Mouse (Mus musculus) hindbrain, embryonic 10.5 days (tissue): Measurements from ENCODE around the gene Pla2g5. TPM values are rescaled to one million over a fixed set of nuclear protein-coding genes. Genes with fewer than 3 reads are reported as not detected.
"Not testable (repeated sequence)": the region's sequence is repeated elsewhere in the genome, so short reads cannot be mapped to it uniquely, and the experiment has no call there.

Experiments used
- DNase-seq: peaks from one replicate; pipeline ENCODE4 v3.0.0-alpha.2; 2017; ENCODE audit warnings: low spot score
- H3K27ac ChIP-seq: fragments of 300-500 bp; sonication (generic); 2 replicates; pipeline ENCODE4 v1.5.1; 2016; ENCODE audit warnings: mild to moderate bottlenecking, moderate library complexity
- H3K27me3 ChIP-seq: fragments of 300-500 bp; sonication (generic); 2 replicates; pipeline ENCODE4 v1.6.1; 2016; ENCODE audit warnings: mild to moderate bottlenecking; ENCODE audit not compliant: poor library complexity, insufficient read depth, severe bottlenecking
- H3K36me3 ChIP-seq: fragments of 300-500 bp; sonication (generic); 2 replicates; pipeline ENCODE4 v1.6.1; 2016; ENCODE audit warnings: mild to moderate bottlenecking, moderate library complexity
- H3K4me1 ChIP-seq: fragments of 300-500 bp; sonication (generic); replicated peaks from 2 replicates; pipeline ENCODE4 v1.6.1; 2016; ENCODE audit warnings: mild to moderate bottlenecking
- H3K4me3 ChIP-seq: fragments of 300-500 bp; sonication (generic); 2 replicates; pipeline ENCODE4 v1.5.1; 2016; ENCODE audit warnings: mild to moderate bottlenecking, moderate library complexity
- H3K9me3 ChIP-seq: fragments of 300-500 bp; sonication (generic); 2 replicates; pipeline ENCODE4 v1.6.1; 2016; ENCODE audit warnings: mild to moderate bottlenecking, moderate library complexity
- WGBS: fragments of 180-500 bp; shearing (Covaris S2); methylation state at CpG from one replicate; pipeline ENCODE4 v1.1.7; 2016; 5-methylcytosine and 5-hydroxymethylcytosine counted together
- polyA plus RNA-seq: library from polyadenylated mRNA; unstranded; fragments of >200 nt; fragmentation: Nextera tagmentation; extraction: Ambion mirVana; gene quantifications from 2 replicates; pipeline ENCODE4 v1.2.1, GENCODE M21; 2016

The Pla2g5 gene
- polyA plus RNA-seq, result 0.19 TPM in 1 of 2 replicates, not detected in the other

- Histone ChIP-seq H3K4me3 (no peak within 1 kb of the TSS), H3K36me3 (no peaks in the 10 kb centered on the region), H3K27ac (no peak within 1 kb of the TSS), H3K4me1 (peaks cover 24% of the 10 kb centered on the region; the same call in 1 of the 2 replicates), H3K27me3 (no peaks in the 10 kb centered on the region; the same call in 1 of the 2 replicates), H3K9me3 (no peaks in the 10 kb centered on the region)
- DNase-seq, result no peak
- 73% methylated on average over 10 of the region's 10 CpGs for WGBS
Observed at GRCm38 (mm10) chr4:138863344-138863998, at the start of gene Pla2g5. Gene Pla2g5 (minus strand): TSS chr4:138863482.

- Histone ChIP-seq H3K36me3 (peaks cover 85% of the 10 kb centered on the region), H3K27me3 (no peaks in the 10 kb centered on the region), H3K4me3 (no peak overlapping the region), H3K9me3 (no peaks in the 10 kb centered on the region), H3K4me1 (no peaks in the 10 kb centered on the region), H3K27ac (no peak overlapping the region)
- DNase-seq, result no peak
- 95% methylated on average over 18 of the region's 18 CpGs for whole genome bisulfite sequencing
Observed at GRCm38 (mm10) chr4:138905624-138906337, 42.5 kb upstream of the Pla2g5 start.

- H3K36me3 ChIP-seq, result peaks cover 98% of the 10 kb centered on the region
- H3K9me3 ChIP-seq, result no peaks in the 10 kb centered on the region
- DNase-seq, result no peak
- H3K27me3 ChIP-seq, result no peaks in the 10 kb centered on the region
- no peaks in the 10 kb centered on the region for H3K4me1 ChIP-seq
- no peak overlapping the region for H3K27ac ChIP-seq
- 86% methylated on average over 7 of the region's 7 CpGs for WGBS
- no peak overlapping the region for H3K4me3 ChIP-seq
Observed at GRCm38 (mm10) chr4:138899361-138899760, 36.1 kb upstream of the Pla2g5 start.

- not testable (repeated sequence) for H3K27me3 ChIP-seq, DNase-seq, H3K4me3 ChIP-seq, H3K27ac ChIP-seq, H3K4me1 ChIP-seq, H3K9me3 ChIP-seq
- WGBS, result 89% methylated on average over 11 of the region's 11 CpGs
- H3K36me3 ChIP-seq, result peaks cover 75% of the 10 kb centered on the region
Observed at GRCm38 (mm10) chr4:138893789-138894188, 30.5 kb upstream of the Pla2g5 start.

GRCm38 (mm10) chr4:138892655-138893054, 29.4 kb upstream of the Pla2g5 start:
- 78% methylated on average over 6 of the region's 6 CpGs for WGBS
- no peak overlapping the region for H3K27ac ChIP-seq
- peaks cover 12% of the 10 kb centered on the region; the same call in 1 of the 2 replicates for H3K4me1 ChIP-seq
- peaks cover 64% of the 10 kb centered on the region for H3K36me3 ChIP-seq
- H3K4me3 ChIP-seq, result no peak overlapping the region
- H3K27me3 ChIP-seq, result no peaks in the 10 kb centered on the region
- DNase-seq, result no peak
- no peaks in the 10 kb centered on the region for H3K9me3 ChIP-seq

- 80% methylated on average over 8 of the region's 8 CpGs for WGBS
- peak overlapping the region; percentile 23; the same call in 1 of the 2 replicates for H3K27ac ChIP-seq
Observed at GRCm38 (mm10) chr4:138889635-138890034, 26.4 kb upstream of the Pla2g5 start.

GRCm38 (mm10) chr4:138889165-138889564, 25.9 kb upstream of the Pla2g5 start:
- peaks cover 30% of the 10 kb centered on the region for H3K36me3 ChIP-seq
- H3K27me3 ChIP-seq, result no peaks in the 10 kb centered on the region
- H3K27ac ChIP-seq, result peak overlapping the region; percentile 23; the same call in 1 of the 2 replicates
- H3K4me3 ChIP-seq, result no peak overlapping the region
- H3K4me1 ChIP-seq, result peaks cover 12% of the 10 kb centered on the region; the same call in 1 of the 2 replicates
- H3K9me3 ChIP-seq, result no peaks in the 10 kb centered on the region
- WGBS, result 66% methylated on average over 7 of the region's 7 CpGs
- no peak for DNase-seq

More at GRCm38 (mm10) chr4:138889635-138890034, 26.4 kb upstream of the Pla2g5 start:
- peaks cover 34% of the 10 kb centered on the region for H3K36me3 ChIP-seq
- H3K4me3 ChIP-seq, result no peak overlapping the region
- DNase-seq, result no peak
- H3K4me1 ChIP-seq, result peaks cover 12% of the 10 kb centered on the region; the same call in 1 of the 2 replicates
- H3K27me3 ChIP-seq, result no peaks in the 10 kb centered on the region
- H3K9me3 ChIP-seq, result no peaks in the 10 kb centered on the region

- Histone ChIP-seq H3K4me3 (no peak overlapping the region), H3K27ac (no peak overlapping the region), H3K9me3 (no peaks in the 10 kb centered on the region), H3K27me3 (peaks cover 38% of the 10 kb centered on the region), H3K36me3 (no peaks in the 10 kb centered on the region), H3K4me1 (peaks cover 25% of the 10 kb centered on the region)
- DNase-seq, result peak; percentile 82
- 19% methylated on average over 6 of the region's 6 CpGs for WGBS
Observed at GRCm38 (mm10) chr4:138884261-138884660, 21.0 kb upstream of the Pla2g5 start.

GRCm38 (mm10) chr4:138882179-138882578, 18.9 kb upstream of the Pla2g5 start:
- Histone ChIP-seq H3K9me3 (no peaks in the 10 kb centered on the region), H3K27ac (peak overlapping the region; percentile 64), H3K36me3 (no peaks in the 10 kb centered on the region), H3K27me3 (peaks cover 38% of the 10 kb centered on the region), H3K4me1 (peaks cover 34% of the 10 kb centered on the region), H3K4me3 (peak overlapping the region; percentile 33; the same call in 1 of the 2 replicates)
- 12% methylated on average over 16 of the region's 16 CpGs for WGBS
- peak; percentile 31 for DNase-seq

GRCm38 (mm10) chr4:138880811-138881584, 17.7 kb upstream of the Pla2g5 start:
- H3K4me1 ChIP-seq, result peaks cover 34% of the 10 kb centered on the region
- H3K9me3 ChIP-seq, result no peaks in the 10 kb centered on the region
- DNase-seq, result no peak
- no peaks in the 10 kb centered on the region for H3K36me3 ChIP-seq
- 86% methylated on average over 7 of the region's 7 CpGs for WGBS
- H3K4me3 ChIP-seq, result no peak overlapping the region
- H3K27ac ChIP-seq, result no peak overlapping the region; the same call in 1 of the 2 replicates
- peaks cover 38% of the 10 kb centered on the region for H3K27me3 ChIP-seq

GRCm38 (mm10) chr4:138879808-138880207, 16.5 kb upstream of the Pla2g5 start:
- Histone ChIP-seq H3K27me3 (peaks cover 38% of the 10 kb centered on the region), H3K36me3 (no peaks in the 10 kb centered on the region), H3K4me1 (peaks cover 34% of the 10 kb centered on the region), H3K27ac (0 out of 2 replicates have a peak overlapping the region, but pooled peaks have one; percentile 54), H3K4me3 (no peak overlapping the region), H3K9me3 (no peaks in the 10 kb centered on the region)
- DNase-seq, result no peak
- 90% methylated on average over 11 of the region's 11 CpGs for WGBS

- H3K27me3 ChIP-seq, result peaks cover 38% of the 10 kb centered on the region
- WGBS, result 67% methylated on average over 8 of the region's 8 CpGs
- H3K36me3 ChIP-seq, result no peaks in the 10 kb centered on the region
- peaks cover 34% of the 10 kb centered on the region for H3K4me1 ChIP-seq
- 0 out of 2 replicates have a peak overlapping the region, but pooled peaks have one; percentile 12 for H3K27ac ChIP-seq
- H3K9me3 ChIP-seq, result no peaks in the 10 kb centered on the region
- H3K4me3 ChIP-seq, result no peak overlapping the region
- DNase-seq, result no peak
Observed at GRCm38 (mm10) chr4:138878783-138879182, 15.5 kb upstream of the Pla2g5 start.
